Mouse (Mus musculus) CD4-positive, CD25-positive, alpha-beta regulatory T cell (primary cell): ENCODE measurements around the gene Hdac6. TPM values are rescaled to one million over a fixed set of nuclear protein-coding genes. Genes with fewer than 3 reads are reported as not detected.

ENCODE experiments used
- polyA plus RNA-seq: library from polyadenylated mRNA; unstranded; fragments of 100-300 nt; shearing (Covaris generic); gene quantifications from one replicate; pipeline ENCODE4 v1.2.1, GENCODE M21; 2017

Gene Hdac6
- polyA plus RNA-seq, result 15.6 TPM

GRCm38 (mm10) chrX:7947108-7947899 is at the start of gene Hdac6:
Gene Hdac6, minus strand, starts transcription at chrX:7947889.

GRCm38 (mm10) chrX:7977892-7978291 is 30.2 kb upstream of the Hdac6 start, which contains the start of gene Gata1:
Gene Gata1, minus strand, starts transcription at chrX:7978071.

GRCm38 (mm10) chrX:7928270-7928790 is 19.4 kb downstream of the Hdac6 start, which contains the start of gene Eras:
Gene Eras, minus strand, starts transcription at chrX:7928607.

GRCm38 (mm10) chrX:7919601-7920383 is 27.9 kb downstream of the Hdac6 start, which contains the start of gene Pcsk1n:
Gene Pcsk1n, plus strand, starts transcription at chrX:7919822.

GRCm38 (mm10) chrX:7909242-7909641 is 38.4 kb downstream of the Hdac6 start, which contains the start of gene Gm10490:
Gene Gm10490, plus strand, starts transcription at chrX:7909542.

GRCm38 (mm10) chrX:7907735-7908134 is 40.0 kb downstream of the Hdac6 start, which contains the start of gene Gm10491:
Gene Gm10491, minus strand, starts transcription at chrX:7907835.

GRCm38 (mm10) chrX:7898880-7899874 is 48.5 kb downstream of the Hdac6 start, which contains the start of the genes Pqbp1 and Timm17b:
Gene Pqbp1, minus strand, starts transcription at chrX:7899269.
Gene Timm17b, plus strand, starts transcription at chrX:7899357.

GRCm38 (mm10) chrX:7883841-7884567 is 63.7 kb downstream of the Hdac6 start, which contains the start of gene Slc35a2:
Gene Slc35a2, plus strand, starts transcription at chrX:7884028.

Other genes with a start within 250 kb of the Hdac6 start
- 77.9 TPM for gene Wdr45, start 233.6 kb downstream of the Hdac6 start, polyA plus RNA-seq
- 0.45 TPM for gene Gm45208, start 225.6 kb downstream of the Hdac6 start, polyA plus RNA-seq
- gene Praf2, start 219.4 kb downstream of the Hdac6 start, polyA plus RNA-seq, result 26.2 TPM
- not detected for gene Ccdc120, start 197.0 kb downstream of the Hdac6 start, polyA plus RNA-seq
- 31.1 TPM for gene Tfe3, start 185.3 kb downstream of the Hdac6 start, polyA plus RNA-seq
- gene Gripap1, start 158.1 kb downstream of the Hdac6 start, polyA plus RNA-seq, result 117 TPM
- gene Kcnd1, start 125.6 kb downstream of the Hdac6 start, polyA plus RNA-seq, result 0.73 TPM
- 221 TPM for gene Otud5, start 106.5 kb downstream of the Hdac6 start, polyA plus RNA-seq
- 50.5 TPM for gene Pim2, start 69.6 kb downstream of the Hdac6 start, polyA plus RNA-seq
- gene Slc35a2, start 63.9 kb downstream of the Hdac6 start, polyA plus RNA-seq, result 35.8 TPM
- 136 TPM for gene Pqbp1, start 48.6 kb downstream of the Hdac6 start, polyA plus RNA-seq
- gene Timm17b, start 48.5 kb downstream of the Hdac6 start, polyA plus RNA-seq, result 122 TPM
- not detected for gene Gm10491, start 40.1 kb downstream of the Hdac6 start, polyA plus RNA-seq
- gene Gm10490, start 38.3 kb downstream of the Hdac6 start, polyA plus RNA-seq, result not detected
- gene Pcsk1n, start 28.1 kb downstream of the Hdac6 start, polyA plus RNA-seq, result not detected
- not detected for gene Eras, start 19.3 kb downstream of the Hdac6 start, polyA plus RNA-seq
- 58.7 TPM for gene Gata1, start 30.2 kb upstream of the Hdac6 start, polyA plus RNA-seq
- not detected for gene Glod5, start 70.6 kb upstream of the Hdac6 start, polyA plus RNA-seq
- 28.1 TPM for gene Suv39h1, start 126.9 kb upstream of the Hdac6 start, polyA plus RNA-seq
- 97.9 TPM for gene Was, start 142.6 kb upstream of the Hdac6 start, polyA plus RNA-seq
- gene Wdr13, start 185.0 kb upstream of the Hdac6 start, polyA plus RNA-seq, result 21.2 TPM
- 638 TPM for gene Rbm3, start 198.0 kb upstream of the Hdac6 start, polyA plus RNA-seq
- gene Tbc1d25, start 228.3 kb upstream of the Hdac6 start, polyA plus RNA-seq, result 17.5 TPM
- gene Ebp, start 245.6 kb upstream of the Hdac6 start, polyA plus RNA-seq, result 125 TPM